Mouse (Mus musculus) left cerebral cortex, adult 2 months (tissue): Measurements from ENCODE around the gene Pde10a. TPM values are rescaled to one million over a fixed set of nuclear protein-coding genes. Genes with fewer than 3 reads are reported as not detected.
A peak's percentile ranks its signal among the peaks of the same experiment; 100 is the strongest.

ENCODE experiments used
- DNase-seq, 2 experiments: peaks; one replicate each; pipeline ENCODE4 v3.0.0; 2021 to 2022; ENCODE audit warnings: low spot score in 2 of 2, mixed read lengths in 1 of 2; ENCODE audit errors: extremely low spot score in 1 of 2
- H3K27ac ChIP-seq: fragments of 200-600 bp; 2 replicates; pipeline ENCODE4 v1.8.1; 2022
- H3K4me3 ChIP-seq: fragments of 200-600 bp; 2 replicates; pipeline ENCODE4 v1.8.1; 2022
- CTCF ChIP-seq: fragments of 200-600 bp; IDR thresholded peaks from 2 replicates; pipeline ENCODE4 v1.8.1; 2022; ENCODE audit warnings: antibody characterized with exemption, mild to moderate bottlenecking, moderate library complexity
- intact Hi-C: fragments of 180-260 bp; cut with DNase I; formaldehyde crosslinking; loops from one replicate; pipeline ENCODE4 v1.15.1; 2025
- total RNA-seq, 2 experiments: library from RNA; stranded (reverse); gene quantifications; 2 replicates each; pipeline ENCODE4 v1.2.3; 2021

The Pde10a gene
- total RNA-seq, 2 experiments from 2014 or later, result 78.0 to 113 TPM

GRCm38 (mm10) chr17:8636691-8637090, 111.5 kb downstream of the Pde10a start:
- no peak overlapping the region for H3K27ac ChIP-seq
- intact Hi-C loops, result loop anchor here (5.0 kb wide), 2 partner anchors 96 to 171 kb away; no protein-coding TSS in a partner anchor
- DNase-seq, result no peak
- no peak for TF ChIP-seq CTCF
- no peak overlapping the region for H3K4me3 ChIP-seq

- Histone ChIP-seq H3K4me3 (no peak overlapping the region), H3K27ac (no peak overlapping the region)
- peak; percentile 44 for TF ChIP-seq CTCF
- no peak for DNase-seq
- intact Hi-C loops, result loop anchor here (5.0 kb wide), 2 partner anchors 95 to 170 kb away; no protein-coding TSS in a partner anchor
Observed at GRCm38 (mm10) chr17:8637181-8637580, 112.0 kb downstream of the Pde10a start.

GRCm38 (mm10) chr17:8639703-8640380, 114.7 kb downstream of the Pde10a start:
- intact Hi-C loops, result loop anchor here (5.0 kb wide), 2 partner anchors 92 to 167 kb away; no protein-coding TSS in a partner anchor
- Histone ChIP-seq H3K27ac (no peak overlapping the region), H3K4me3 (no peak overlapping the region)
- peak; percentile 34 for TF ChIP-seq CTCF
- no peak for DNase-seq

- H3K27ac ChIP-seq, result no peak overlapping the region
- intact Hi-C loops, result no loop called here
Observed at GRCm38 (mm10) chr17:8640741-8641480, 115.7 kb downstream of the Pde10a start.

GRCm38 (mm10) chr17:8641491-8641890, 116.3 kb downstream of the Pde10a start:
- no peak for TF ChIP-seq CTCF
- no peak overlapping the region for H3K27ac ChIP-seq
- no peak for DNase-seq
- H3K4me3 ChIP-seq, result no peak overlapping the region
- intact Hi-C loops, result no loop called here

More at GRCm38 (mm10) chr17:8640741-8641480, 115.7 kb downstream of the Pde10a start:
- no peak overlapping the region for H3K4me3 ChIP-seq
- DNase-seq, result no peak
- no peak for TF ChIP-seq CTCF

- H3K27ac ChIP-seq, result no peak overlapping the region
- intact Hi-C loops, result no loop called here
- no peak for DNase-seq
- no peak overlapping the region for H3K4me3 ChIP-seq
- no peak for TF ChIP-seq CTCF
Observed at GRCm38 (mm10) chr17:8642356-8642755, 117.2 kb downstream of the Pde10a start.

GRCm38 (mm10) chr17:8647372-8647871, 122.2 kb downstream of the Pde10a start:
- H3K27ac ChIP-seq, result no peak overlapping the region
- H3K4me3 ChIP-seq, result no peak overlapping the region
- no peak for DNase-seq
- TF ChIP-seq CTCF, result no peak
- intact Hi-C loops, result no loop called here

- no peak for DNase-seq
- intact Hi-C loops, result no loop called here
- TF ChIP-seq CTCF, result no peak
- no peak overlapping the region for H3K27ac ChIP-seq
- H3K4me3 ChIP-seq, result no peak overlapping the region
Observed at GRCm38 (mm10) chr17:8648310-8648709, 123.1 kb downstream of the Pde10a start.

GRCm38 (mm10) chr17:8652681-8653262, 127.6 kb downstream of the Pde10a start:
- H3K27ac ChIP-seq, result no peak overlapping the region
- no peak for TF ChIP-seq CTCF
- no peak for DNase-seq
- intact Hi-C loops, result no loop called here
- H3K4me3 ChIP-seq, result no peak overlapping the region

GRCm38 (mm10) chr17:8657661-8658060, 132.5 kb downstream of the Pde10a start:
- H3K27ac ChIP-seq, result no peak overlapping the region
- H3K4me3 ChIP-seq, result no peak overlapping the region
- intact Hi-C loops, result no loop called here
- TF ChIP-seq CTCF, result no peak
- no peak for DNase-seq

- intact Hi-C loops, result no loop called here
- no peak for TF ChIP-seq CTCF
- no peak overlapping the region for H3K27ac ChIP-seq
- H3K4me3 ChIP-seq, result no peak overlapping the region
- peak in 1 of 2 experiments; percentile 48 for DNase-seq
Observed at GRCm38 (mm10) chr17:8658751-8659454, 133.7 kb downstream of the Pde10a start.
